Mouse (Mus musculus) heart, postnatal 10 days (tissue): ENCODE results near the gene Dhrs13. TPM values are rescaled to one million over a fixed set of nuclear protein-coding genes. Genes with fewer than 3 reads are reported as not detected.

Experiments used
- DNase-seq, 2 experiments: peaks; one replicate each; pipeline ENCODE4 v3.0.0; 2021
- intact Hi-C: fragments of 180-260 bp; cut with DNase I; formaldehyde crosslinking; loops from one replicate; pipeline ENCODE4 v1.15.1; 2025
- microRNA-seq, 2 experiments: library from miRNA; unstranded; fragments of <30 nt; microRNA quantifications; one replicate each; pipeline ENCODE4 v1.2.0; 2022
- total RNA-seq, 2 experiments: library from RNA; stranded (reverse); gene quantifications; 2 replicates each; pipeline ENCODE4 v1.2.3; 2021

The Dhrs13 gene
- total RNA-seq, 2 experiments from 2014 or later: 4.9 to 7.4 TPM

DNA sequence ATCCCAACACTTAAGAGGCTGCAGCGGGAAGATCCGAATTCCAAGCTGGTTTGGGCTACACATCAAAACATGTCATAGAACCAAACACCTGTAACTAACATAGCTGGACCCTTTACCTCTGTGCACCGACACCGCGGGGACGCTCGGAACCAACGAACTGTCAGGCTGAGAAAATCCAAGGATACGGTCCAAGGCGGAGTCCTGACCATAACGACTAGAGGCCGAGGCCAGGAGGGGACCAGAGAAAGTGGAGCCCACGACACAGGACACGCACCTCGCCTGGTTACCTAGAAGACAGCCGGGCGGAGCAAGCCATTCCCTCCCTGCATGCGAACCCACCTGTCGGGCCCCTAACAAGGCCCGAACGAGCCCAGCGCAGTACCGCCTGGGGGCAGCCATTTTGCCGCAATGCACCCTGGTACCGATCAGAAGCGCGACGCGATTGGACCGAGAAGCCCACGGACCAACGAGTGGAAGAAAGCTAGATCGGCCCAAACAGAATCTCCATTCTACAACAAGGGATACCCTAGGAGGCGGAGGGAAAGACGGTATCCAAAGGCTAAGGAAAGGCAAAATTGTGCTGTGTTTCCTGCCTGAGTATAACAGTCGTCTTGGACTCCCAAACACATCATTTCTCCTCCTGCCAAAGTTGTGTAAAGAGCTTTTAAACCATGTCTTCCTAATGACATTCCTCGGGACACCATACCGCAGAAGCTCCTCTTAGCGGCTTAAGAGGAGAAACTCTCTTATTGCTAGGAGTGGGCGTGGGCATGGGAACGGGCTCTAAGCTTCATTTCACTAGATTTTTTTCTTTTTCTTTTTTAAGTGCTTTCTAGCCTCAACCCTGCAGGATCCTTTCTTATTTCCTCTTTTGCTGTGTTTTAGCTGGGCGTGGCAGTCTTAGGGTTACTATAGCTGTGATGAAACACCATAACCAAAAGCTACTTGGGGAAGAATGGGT, 48.2 kb downstream of the Dhrs13 start, which contains the start of gene Eral1:
Gene Eral1 (minus strand): TSS at position 423 of the 961 bp plus-strand sequence.
- DNase-seq: peak; percentile 84 to 90
- intact Hi-C loops: no loop called here

DNA sequence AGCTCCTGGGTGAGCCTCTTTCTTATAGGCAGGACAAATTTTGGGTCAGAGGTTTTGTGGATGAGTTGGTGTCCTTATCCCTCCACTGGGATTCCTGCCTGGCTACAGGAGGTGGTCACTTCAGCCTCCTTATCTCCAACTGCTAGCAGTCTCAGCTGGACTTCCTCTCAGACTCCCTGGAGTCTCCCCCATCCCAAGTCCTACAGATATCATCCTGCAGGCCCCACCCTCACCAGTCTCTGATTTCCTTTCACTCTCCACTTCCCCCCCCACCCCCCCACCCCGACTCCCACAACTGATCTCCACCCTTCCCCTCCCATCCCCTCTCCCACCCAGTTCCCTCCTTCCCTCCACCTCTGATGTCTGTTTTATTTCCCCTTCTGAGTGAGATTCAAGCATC, 51.5 kb downstream of the Dhrs13 start:
- intact Hi-C loops: no loop called here
- DNase-seq: no peak

DNA sequence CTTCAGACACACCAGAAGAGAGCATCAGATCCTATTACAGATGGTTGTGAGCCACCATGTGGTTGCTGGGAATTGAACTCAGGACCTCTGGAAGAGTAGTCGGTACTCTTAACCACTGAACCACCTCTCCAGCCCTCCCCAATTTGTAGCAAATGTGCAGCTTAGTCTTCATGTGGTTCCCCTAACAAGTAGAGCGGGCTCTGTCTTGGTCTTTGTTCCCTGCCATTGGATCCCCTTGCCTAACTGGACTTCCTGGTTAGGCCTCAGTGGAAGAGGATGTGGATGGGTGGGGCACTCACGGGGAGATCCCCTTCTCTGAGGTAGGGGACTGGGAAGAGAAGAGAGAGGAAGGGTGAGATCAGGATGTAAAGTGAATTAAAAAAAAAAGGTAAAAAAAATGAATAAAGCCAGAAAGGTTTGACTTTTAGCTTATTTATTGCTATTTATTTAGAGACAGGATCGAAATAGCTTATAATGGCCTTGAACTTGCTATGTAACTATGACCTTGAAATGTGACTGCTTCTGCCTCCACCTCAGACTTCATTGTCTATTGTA, 54.9 kb downstream of the Dhrs13 start:
- intact Hi-C loops: no loop called here
- DNase-seq: no peak

Small RNA genes lying within 50 kb of the gene (microRNA-seq; reads per million reads assigned to microRNA genes)
- 56.7 to 677 reads per million in 2 experiments for gene Mir144
- 0 reads per million in 2 experiments for gene Mir451a
- gene Mir451b: 0 reads per million in 2 experiments

Other genes with a start within 250 kb of the Dhrs13 start
- not detected for gene Gm10277, start 244.5 kb upstream of the Dhrs13 start, total RNA-seq
- 1 to 10 TPM; 1.2 to 1.4 TPM for gene Pipox, start 138.2 kb upstream of the Dhrs13 start, total RNA-seq
- gene Sez6, start 101.5 kb upstream of the Dhrs13 start, total RNA-seq: under 1 TPM; 0.22 to 0.64 TPM
- gene Phf12, start 49.5 kb upstream of the Dhrs13 start, total RNA-seq: 10 to 100 TPM; 39.5 to 41.7 TPM
- gene Flot2, start 5.7 kb downstream of the Dhrs13 start, total RNA-seq: 10 to 100 TPM; 85.1 to 90.8 TPM
- gene Eral1, start 48.1 kb downstream of the Dhrs13 start, total RNA-seq: 10 to 100 TPM; 22.8 to 23.6 TPM
- 10 to 100 TPM; 15.0 to 17.0 TPM for gene Fam222b, start 62.4 kb downstream of the Dhrs13 start, total RNA-seq
- gene Traf4, start 133.3 kb downstream of the Dhrs13 start, total RNA-seq: 10 to 100 TPM; 17.5 to 21.0 TPM
- gene Nek8, start 144.4 kb downstream of the Dhrs13 start, total RNA-seq: 1 to 10 TPM; 4.5 to 5.4 TPM
- gene Tlcd1, start 144.4 kb downstream of the Dhrs13 start, total RNA-seq: 1 to 10 TPM; 9.1 to 9.4 TPM
- gene Rpl23a, start 151.3 kb downstream of the Dhrs13 start, total RNA-seq: 100 to 1,000 TPM; 965 to 994 TPM
- gene Rab34, start 156.2 kb downstream of the Dhrs13 start, total RNA-seq: 10 to 100 TPM; 22.3 to 24.3 TPM
- 1 to 10 TPM; 1.5 to 3.1 TPM for gene Proca1, start 161.1 kb downstream of the Dhrs13 start, total RNA-seq
- 10 to 100 TPM; 46.4 to 50.6 TPM for gene Sdf2, start 213.5 kb downstream of the Dhrs13 start, total RNA-seq
- gene Supt6, start 213.7 kb downstream of the Dhrs13 start, total RNA-seq: 10 to 100 TPM; 33.7 to 36.6 TPM
- 100 to 1,000 TPM; 180 to 190 TPM for gene 2610507B11Rik, start 229.5 kb downstream of the Dhrs13 start, total RNA-seq